Mouse (Mus musculus) midbrain, postnatal 0 days (tissue): ENCODE data around the gene Nnat. TPM values are rescaled to one million over a fixed set of nuclear protein-coding genes. Genes with fewer than 3 reads are reported as not detected.

Experiments
- ATAC-seq: fragments of 200-750 bp; cut with Nextera tagmentation; 2 replicates; pipeline ENCODE4 v1.8.0; 2017; ENCODE audit warnings: moderate number of reproducible peaks, mild to moderate bottlenecking, moderate TSS enrichment, moderate library complexity; ENCODE audit not compliant: low FRiP score
- DNase-seq: peaks from one replicate; pipeline ENCODE4 v3.0.0-alpha.2; 2015; ENCODE audit warnings: low spot score
- H3K27ac ChIP-seq: fragments of 300-500 bp; sonication (generic); 2 replicates; pipeline ENCODE4 v1.5.1; 2014; ENCODE audit warnings: low read depth, mild to moderate bottlenecking, low read length, mixed read lengths
- H3K27me3 ChIP-seq: fragments of 300-500 bp; sonication (generic); 2 replicates; pipeline ENCODE4 v1.6.1; 2014; ENCODE audit warnings: low read length, control low read depth, mixed read lengths; ENCODE audit not compliant: insufficient read depth
- H3K36me3 ChIP-seq: fragments of 300-500 bp; sonication (generic); 2 replicates; pipeline ENCODE4 v1.6.1; 2014; ENCODE audit warnings: low read length, control low read depth, mixed read lengths; ENCODE audit not compliant: insufficient read depth
- H3K4me1 ChIP-seq: fragments of 300-500 bp; sonication (generic); 2 replicates; pipeline ENCODE4 v1.6.1; 2014; ENCODE audit warnings: mild to moderate bottlenecking, control low read depth, antibody characterized with exemption, low read length, mixed read lengths; ENCODE audit not compliant: insufficient read depth
- H3K4me2 ChIP-seq: fragments of 300-500 bp; sonication (generic); 2 replicates; pipeline ENCODE4 v1.6.1; 2014; ENCODE audit warnings: low read depth, mild to moderate bottlenecking, low read length, mixed read lengths; ENCODE audit not compliant: poor library complexity, severe bottlenecking
- H3K4me3 ChIP-seq: fragments of 300-500 bp; sonication (generic); 2 replicates; pipeline ENCODE4 v1.5.1; 2014; ENCODE audit warnings: low read depth, mild to moderate bottlenecking, low read length, moderate library complexity
- H3K9ac ChIP-seq: fragments of 300-500 bp; sonication (generic); replicated peaks from 2 replicates; pipeline ENCODE4 v1.6.1; 2014; ENCODE audit warnings: mild to moderate bottlenecking, low read length, moderate library complexity, mixed read lengths; ENCODE audit not compliant: poor library complexity, severe bottlenecking
- H3K9me3 ChIP-seq: fragments of 300-500 bp; sonication (generic); 2 replicates; pipeline ENCODE4 v1.6.1; 2016; ENCODE audit warnings: low read length, control low read depth
- CTCF ChIP-seq: IDR thresholded peaks from 2 replicates; pipeline ENCODE4 v1.5.1; 2016; ENCODE audit warnings: antibody characterized with exemption, mild to moderate bottlenecking
- WGBS: fragments of 180-500 bp; shearing (Covaris S2); extraction: QIAGEN DNeasy Blood & Tissue Kit; methylation state at CpG from one replicate; pipeline ENCODE4 v1.1.7; 2014; 5-methylcytosine and 5-hydroxymethylcytosine counted together
- polyA plus RNA-seq: library from polyadenylated mRNA; unstranded; fragments of >200 nt; fragmentation: Nextera tagmentation; extraction: Ambion mirVana; gene quantifications from 2 replicates; pipeline ENCODE4 v1.2.1, GENCODE M21; 2015
- total RNA-seq: library from RNA; depleted of rRNA; stranded (reverse); fragments of >200 nt; gene quantifications from 2 replicates; pipeline ENCODE4 v1.2.3, GENCODE M21; 2014

Nnat gene
- total and polyA plus RNA-seq, 2 experiments from 2014 or later = 7,900 to 8,374 TPM

GRCm38 (mm10) chr2:157541631-157542030 lies 18.2 kb upstream of the Nnat start:
- Histone ChIP-seq H3K9me3 (no peaks in the 10 kb centered on the region), H3K36me3 (peaks cover 6% of the 10 kb centered on the region; the same call in 1 of the 2 replicates), H3K9ac (no peak overlapping the region), H3K4me3 (no peak overlapping the region), H3K27me3 (no peaks in the 10 kb centered on the region), H3K4me2 (no peak overlapping the region), H3K4me1 (peaks cover 47% of the 10 kb centered on the region), H3K27ac (peak overlapping the region; percentile 65)
- DNase-seq (no peak), ATAC-seq (no peak)
- no peak for TF ChIP-seq CTCF
- 29% methylated on average over 8 of the region's 8 CpGs for WGBS

GRCm38 (mm10) chr2:157542415-157542814 lies 17.5 kb upstream of the Nnat start:
- H3K4me2 ChIP-seq = no peak overlapping the region
- no peak overlapping the region for H3K4me3 ChIP-seq
- peaks cover 10% of the 10 kb centered on the region for H3K36me3 ChIP-seq
- ATAC-seq (no peak), DNase-seq (no peak)
- H3K4me1 ChIP-seq = peaks cover 39% of the 10 kb centered on the region
- no peaks in the 10 kb centered on the region for H3K9me3 ChIP-seq
- WGBS = 52% methylated on average over 4 of the region's 4 CpGs
- no peaks in the 10 kb centered on the region for H3K27me3 ChIP-seq
- H3K9ac ChIP-seq = peak overlapping the region; percentile 39; the same call in 1 of the 2 replicates
- TF ChIP-seq CTCF = no peak
- H3K27ac ChIP-seq = peak overlapping the region; percentile 65

DNA sequence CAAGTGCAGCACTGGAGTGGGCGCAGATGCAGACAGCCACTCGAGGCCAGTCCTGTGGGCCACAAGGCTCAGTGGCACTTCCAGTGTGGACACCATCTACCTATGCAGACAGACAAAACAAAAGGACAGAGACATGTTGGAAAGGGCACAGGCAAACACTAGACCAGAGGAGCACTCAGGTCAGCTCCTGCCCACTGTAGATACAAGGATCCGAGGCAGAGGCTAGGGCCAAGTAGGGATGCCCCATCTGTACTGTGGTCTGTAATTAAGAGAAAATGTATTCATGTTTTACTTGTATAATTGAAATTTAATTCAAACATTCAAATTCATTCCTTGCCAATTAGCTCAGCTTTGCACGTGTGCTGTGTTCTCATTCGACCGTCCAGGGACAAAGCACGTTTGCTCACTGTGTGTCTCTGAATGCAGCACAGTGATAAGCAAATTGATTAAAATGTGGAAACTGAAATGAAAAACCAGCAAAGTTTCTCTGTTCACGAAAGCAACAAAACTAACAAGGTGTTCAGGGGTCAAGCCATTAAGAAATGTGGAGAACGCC lies 15.5 kb upstream of the Nnat start:
- H3K27ac ChIP-seq = no peak overlapping the region
- H3K4me3 ChIP-seq = no peak overlapping the region
- peaks cover 33% of the 10 kb centered on the region for H3K4me1 ChIP-seq
- no peak for TF ChIP-seq CTCF
- no peak overlapping the region for H3K4me2 ChIP-seq
- H3K9me3 ChIP-seq = no peaks in the 10 kb centered on the region
- ATAC-seq (no peak), DNase-seq (no peak)
- H3K36me3 ChIP-seq = peaks cover 8% of the 10 kb centered on the region
- H3K27me3 ChIP-seq = no peaks in the 10 kb centered on the region
- 44% methylated on average over 9 of the region's 9 CpGs for WGBS
- H3K9ac ChIP-seq = no peak overlapping the region; the same call in 1 of the 2 replicates

- peaks cover 22% of the 10 kb centered on the region for H3K4me1 ChIP-seq
- ATAC-seq = no peak
- no peak overlapping the region for H3K4me3 ChIP-seq
- no peak for TF ChIP-seq CTCF
- H3K9me3 ChIP-seq = no peaks in the 10 kb centered on the region
- peak; percentile 53 for DNase-seq
- no peak overlapping the region for H3K9ac ChIP-seq
- H3K27ac ChIP-seq = peak overlapping the region; percentile 71
- H3K4me2 ChIP-seq = no peak overlapping the region
- H3K36me3 ChIP-seq = peaks cover 8% of the 10 kb centered on the region
- no peaks in the 10 kb centered on the region for H3K27me3 ChIP-seq
Observed at GRCm38 (mm10) chr2:157546686-157547085, 13.2 kb upstream of the Nnat start.

DNA sequence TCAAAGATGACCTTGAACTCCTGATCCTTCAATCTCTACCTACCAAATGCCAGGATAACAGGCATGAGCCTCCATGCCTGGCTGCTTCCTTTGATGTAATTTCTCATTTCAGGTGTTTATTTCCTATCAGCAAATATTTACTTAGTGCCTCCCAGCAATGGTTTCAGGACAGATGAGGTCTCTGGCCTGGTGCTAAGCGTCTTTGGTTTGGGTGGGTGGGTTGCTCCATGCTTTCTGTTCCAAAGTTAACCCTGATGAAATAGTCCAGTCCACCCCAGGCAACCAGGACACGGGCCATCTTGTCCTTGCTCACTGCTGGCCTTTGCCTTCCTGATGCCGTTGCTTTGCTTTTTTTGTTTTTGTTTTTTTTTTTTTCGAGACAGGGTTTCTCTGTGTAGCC lies 9.6 kb upstream of the Nnat start:
- 77% methylated on average over 4 of the region's 4 CpGs for WGBS

DNA sequence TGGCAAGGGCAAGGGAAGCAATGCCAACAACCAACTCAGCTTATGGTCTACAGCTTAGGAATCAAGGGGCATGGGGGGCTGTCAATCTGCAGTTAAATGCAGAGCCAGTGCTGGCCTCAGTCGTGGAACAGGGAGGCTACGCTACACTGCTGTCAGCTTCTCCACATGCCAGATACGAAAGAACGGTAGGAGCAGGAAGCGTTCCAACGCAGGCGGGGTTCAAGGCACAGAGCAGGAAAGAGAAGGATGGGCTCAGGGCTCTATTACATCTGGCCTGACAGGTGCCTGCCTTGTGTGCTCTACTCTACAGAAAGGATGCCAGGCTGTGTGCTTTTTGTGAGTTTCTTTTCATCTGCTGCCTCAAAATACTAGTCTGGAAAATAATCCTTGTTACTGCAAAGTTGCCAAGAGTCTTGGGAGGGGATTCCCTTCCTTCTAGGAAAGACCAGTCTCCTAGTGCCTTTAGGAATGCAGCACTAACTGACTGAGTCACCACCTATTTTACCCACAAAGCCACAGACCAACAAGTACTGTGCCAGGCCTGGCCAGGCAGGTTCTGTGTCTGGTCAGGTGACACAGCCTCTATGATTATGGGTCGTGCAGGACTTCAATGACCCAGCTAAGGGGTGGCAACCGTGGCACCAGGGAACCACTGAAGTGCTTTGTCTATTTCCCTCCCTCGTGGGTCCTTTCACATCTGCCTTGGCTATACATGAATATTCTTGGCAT lies 7.6 kb upstream of the Nnat start:
- no peak for DNase-seq
- no peak overlapping the region for H3K27ac ChIP-seq
- H3K4me2 ChIP-seq = no peak overlapping the region
- 62% methylated on average over 10 of the region's 10 CpGs for WGBS
- H3K27me3 ChIP-seq = no peaks in the 10 kb centered on the region
- no peak for ATAC-seq
- peaks cover 7% of the 10 kb centered on the region; the same call in 1 of the 2 replicates for H3K36me3 ChIP-seq
- H3K4me3 ChIP-seq = no peak overlapping the region
- H3K9me3 ChIP-seq = no peaks in the 10 kb centered on the region
- H3K4me1 ChIP-seq = no peaks in the 10 kb centered on the region; the same call in none of the 2 replicates
- H3K9ac ChIP-seq = no peak overlapping the region; the same call in 1 of the 2 replicates
- TF ChIP-seq CTCF = no peak

More for the DNA sequence above, 9.6 kb upstream of the Nnat start:
- H3K4me3 ChIP-seq = no peak overlapping the region
- TF ChIP-seq CTCF = no peak
- H3K9ac ChIP-seq = no peak overlapping the region
- H3K4me2 ChIP-seq = no peak overlapping the region
- no peak for ATAC-seq
- no peaks in the 10 kb centered on the region for H3K9me3 ChIP-seq
- H3K4me1 ChIP-seq = peaks cover 9% of the 10 kb centered on the region
- no peaks in the 10 kb centered on the region for H3K27me3 ChIP-seq
- DNase-seq = no peak
- H3K36me3 ChIP-seq = peaks cover 5% of the 10 kb centered on the region; the same call in 1 of the 2 replicates
- no peak overlapping the region for H3K27ac ChIP-seq
